Mouse (Mus musculus) naive thymus-derived CD4-positive, alpha-beta T cell, adult 2 months (primary cell): Measurements from ENCODE around the gene Gramd4.

Source experiments
- DNase-seq: peaks from one replicate; pipeline ENCODE4 v3.0.0-alpha.2; 2011; ENCODE audit warnings: low read depth

Gramd4 gene

DNA sequence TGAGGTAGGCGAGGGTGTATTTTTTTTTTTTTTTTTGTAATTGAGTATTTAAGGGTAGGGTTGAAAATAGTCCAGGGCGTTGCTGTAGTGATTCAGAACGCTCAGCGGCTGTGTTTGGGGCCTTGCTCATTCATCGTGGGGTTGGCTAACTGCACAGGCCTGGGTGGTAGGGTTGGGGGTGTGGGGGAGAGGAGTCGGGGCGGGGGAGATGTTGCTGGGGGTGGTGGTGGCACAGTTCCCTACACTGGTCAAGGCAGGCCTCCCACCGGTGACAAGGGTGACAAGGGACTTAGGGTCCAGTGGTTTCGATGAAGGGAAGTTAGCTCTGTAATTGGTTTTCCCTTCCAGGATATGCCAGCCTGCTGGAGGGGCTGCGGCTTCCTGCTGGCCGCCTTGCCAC is 12.9 kb downstream of the Gramd4 start:
- DNase-seq = no peak

DNA sequence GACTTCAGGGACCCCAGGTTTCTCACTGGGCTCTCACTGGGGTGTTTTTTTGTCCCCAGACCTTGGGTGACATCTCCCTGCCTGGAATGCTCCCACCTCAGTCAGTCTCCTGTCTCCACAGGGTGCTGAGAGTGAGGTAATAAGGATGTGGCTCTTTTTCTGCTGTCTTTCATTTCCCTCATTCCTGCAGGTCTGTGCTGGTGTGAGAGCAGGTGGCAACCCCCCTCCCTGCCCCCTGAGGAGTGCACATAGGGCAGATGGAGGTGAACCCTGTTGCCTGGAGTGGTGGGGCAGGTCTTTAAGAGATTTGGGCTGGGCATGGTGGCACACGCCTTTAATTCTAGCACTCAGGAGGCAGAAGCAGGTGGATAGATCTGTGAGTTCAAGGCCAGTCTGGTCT is 13.7 kb downstream of the Gramd4 start:
- no peak for DNase-seq

DNA sequence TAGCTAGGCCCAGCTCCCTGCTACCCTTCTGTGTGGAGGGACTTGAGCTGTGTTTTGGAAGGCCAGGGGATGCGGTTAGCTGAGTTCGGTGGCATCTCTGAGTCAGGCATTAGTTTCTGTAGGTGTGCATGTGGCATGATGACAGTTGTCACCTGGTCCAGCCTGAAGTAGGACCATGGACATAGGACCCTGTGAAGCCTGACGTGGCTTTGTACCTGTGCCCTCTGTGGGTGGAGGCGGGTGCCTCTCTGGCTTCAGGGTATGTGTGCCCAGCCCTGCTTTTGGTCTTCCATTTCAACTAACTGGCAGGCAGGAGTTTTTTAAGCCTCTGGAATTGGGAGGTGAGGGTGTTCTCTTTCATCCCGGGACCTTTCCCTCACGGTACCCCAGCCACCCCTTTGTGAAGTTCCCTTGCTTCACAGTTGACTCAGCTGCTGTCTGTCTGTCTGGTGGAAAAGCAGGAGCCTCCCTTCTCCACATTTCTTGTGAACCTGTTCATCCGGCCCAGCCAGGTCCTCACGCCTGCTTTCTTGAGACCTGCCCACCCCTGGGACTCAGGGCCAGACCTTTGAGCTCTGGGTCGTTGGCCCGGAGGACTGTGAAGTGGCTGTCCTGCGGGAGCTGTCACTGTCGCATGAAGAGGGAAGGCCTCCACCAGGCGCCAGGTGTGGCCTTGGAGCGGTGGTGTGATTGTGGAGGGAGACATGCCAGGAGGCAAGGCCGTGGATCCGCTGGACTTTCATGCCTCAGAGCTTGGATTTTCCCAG is 16.9 kb downstream of the Gramd4 start:
- no peak for DNase-seq

DNA sequence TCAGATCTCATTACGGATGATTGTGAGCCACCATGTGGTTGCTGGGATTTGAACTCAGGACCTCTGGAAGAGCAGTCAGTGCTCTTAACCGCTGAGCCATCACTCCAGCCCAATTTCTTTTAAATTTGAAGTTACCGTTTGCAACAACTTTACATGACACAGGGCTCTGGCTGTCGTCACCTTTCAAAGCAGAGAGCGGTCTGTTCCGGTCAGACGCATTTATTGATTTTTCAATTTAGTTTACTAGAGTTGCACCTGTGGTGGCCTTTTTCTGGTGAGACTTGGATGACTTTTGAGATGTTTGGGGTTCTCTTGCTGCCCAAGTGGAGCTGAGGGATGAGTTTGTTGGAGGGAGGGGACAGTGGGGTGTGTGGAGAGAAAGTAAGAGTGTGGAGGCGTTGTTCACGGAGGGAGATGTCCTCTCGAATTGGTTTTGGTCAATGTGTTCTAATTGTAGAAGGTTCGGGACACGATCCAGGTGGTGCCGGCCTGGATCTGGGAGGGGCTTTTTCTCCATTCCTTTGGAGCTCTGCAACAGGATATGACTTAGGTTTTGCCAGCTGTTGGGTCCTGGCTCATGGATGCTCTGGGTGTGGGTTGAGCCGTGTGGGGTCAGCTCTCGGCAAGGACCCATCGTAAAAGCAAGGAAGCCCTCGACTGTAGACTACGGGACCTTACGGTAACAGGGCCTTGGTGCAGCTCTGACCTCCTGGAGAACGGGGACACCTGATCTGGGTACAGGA is 18.0 kb downstream of the Gramd4 start:
- no peak for DNase-seq

DNA sequence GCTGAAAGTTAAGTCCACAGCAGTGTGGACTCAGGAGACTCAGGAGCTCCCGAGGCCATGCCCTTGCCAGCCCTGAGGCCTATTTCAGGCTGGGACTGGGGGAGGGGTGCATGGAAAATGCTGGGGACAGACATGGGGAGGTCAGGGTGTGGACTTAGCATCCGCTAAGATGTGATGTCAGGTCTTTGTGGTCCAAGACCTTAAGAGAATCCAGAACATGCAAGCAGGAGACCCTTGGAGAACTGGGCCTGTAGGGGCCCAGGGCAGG is 18.5 kb downstream of the Gramd4 start:
- DNase-seq = no peak

DNA sequence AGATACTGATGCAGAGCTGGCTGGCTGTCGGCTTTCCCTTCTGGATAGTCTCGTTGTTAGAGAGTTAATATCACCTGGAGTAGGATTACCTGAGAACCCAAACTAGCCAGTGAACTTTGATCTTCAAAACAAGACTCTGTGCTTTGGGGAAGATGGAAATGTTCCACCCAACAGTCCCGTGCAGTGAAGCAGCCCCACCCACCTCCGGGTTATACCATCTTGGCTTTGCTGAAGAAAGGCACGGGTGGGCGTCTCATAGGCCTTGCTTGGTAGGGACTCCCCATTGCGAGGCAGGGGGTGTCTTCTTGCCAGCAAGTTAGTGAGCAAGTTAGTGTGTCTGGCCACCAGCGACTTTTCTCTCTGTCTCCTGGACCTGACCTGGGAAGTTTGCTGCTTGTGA is 18.9 kb downstream of the Gramd4 start:
- DNase-seq = peak; percentile 33

DNA sequence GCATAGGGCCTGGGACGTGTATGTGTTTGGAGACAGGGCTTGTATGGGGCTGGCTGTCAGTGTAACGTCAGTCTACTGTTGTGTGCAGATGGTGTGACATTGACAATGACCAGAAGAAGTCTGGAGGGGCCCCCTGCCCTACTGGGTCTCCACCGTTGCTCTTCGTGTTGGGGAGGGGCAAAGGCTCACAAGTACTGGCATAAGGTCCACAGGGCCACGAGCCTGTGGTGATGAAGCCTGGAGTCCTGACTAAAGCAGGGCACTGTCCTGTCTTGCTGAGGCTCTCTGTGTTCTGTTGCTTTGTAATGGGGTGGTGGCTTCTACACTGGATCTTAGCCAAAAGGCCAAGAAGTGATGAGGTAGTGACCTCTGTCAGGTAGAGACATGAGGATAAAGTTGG is 20.4 kb downstream of the Gramd4 start:
- DNase-seq = no peak

DNA sequence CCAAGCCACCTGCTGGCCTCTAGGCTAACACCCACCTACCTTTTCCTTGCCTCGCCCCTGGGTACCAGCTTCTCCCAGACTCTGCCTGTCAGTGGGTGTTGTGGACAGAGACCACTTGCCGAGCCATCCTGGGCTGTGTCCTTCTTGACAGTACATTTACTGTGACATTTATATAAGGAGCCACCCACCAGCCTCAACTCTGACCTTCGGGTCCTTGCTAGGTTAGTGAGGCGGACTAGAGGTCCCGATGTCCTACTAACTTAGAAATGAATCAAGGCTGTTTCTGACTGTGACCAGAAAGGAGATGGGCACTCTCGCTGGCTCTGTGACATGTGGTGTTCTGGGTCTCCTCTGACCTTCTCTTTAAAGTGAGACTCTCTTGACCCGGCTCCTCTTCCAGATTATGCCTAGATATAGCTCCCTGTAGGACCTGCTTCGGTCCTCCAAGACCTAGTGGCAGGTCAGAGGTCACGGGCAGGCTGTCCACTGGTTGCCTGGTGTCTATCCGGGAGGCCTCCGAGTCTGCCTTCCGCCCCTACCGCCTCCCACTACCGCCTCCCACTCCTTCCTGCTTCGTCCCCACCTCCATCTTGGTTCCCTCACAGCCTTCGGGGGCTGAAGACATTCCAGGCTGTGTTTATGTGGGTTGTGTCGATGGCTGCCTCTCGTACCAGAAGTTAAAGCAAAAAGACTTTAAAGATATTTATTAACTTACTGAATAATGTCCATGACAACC is 21.2 kb downstream of the Gramd4 start:
- no peak for DNase-seq

DNA sequence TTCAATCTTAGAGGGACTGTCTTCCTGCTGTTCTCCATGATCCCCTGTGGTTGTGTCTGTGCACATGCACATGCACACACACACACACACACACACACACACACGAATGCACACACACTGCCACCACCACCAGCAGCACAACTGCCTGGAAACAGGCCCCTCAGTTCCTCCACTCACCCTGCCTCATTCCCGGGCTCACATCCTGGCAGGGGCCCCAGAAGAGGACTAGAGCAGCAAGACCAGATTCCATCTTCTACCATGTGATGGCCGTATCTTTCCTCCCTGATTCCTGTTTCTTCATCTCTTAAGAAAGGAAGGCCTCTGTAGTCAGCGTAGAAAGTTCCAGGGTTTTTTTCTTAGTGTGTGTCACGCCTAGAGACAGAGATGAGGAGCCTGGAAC is 22.0 kb downstream of the Gramd4 start:
- no peak for DNase-seq

DNA sequence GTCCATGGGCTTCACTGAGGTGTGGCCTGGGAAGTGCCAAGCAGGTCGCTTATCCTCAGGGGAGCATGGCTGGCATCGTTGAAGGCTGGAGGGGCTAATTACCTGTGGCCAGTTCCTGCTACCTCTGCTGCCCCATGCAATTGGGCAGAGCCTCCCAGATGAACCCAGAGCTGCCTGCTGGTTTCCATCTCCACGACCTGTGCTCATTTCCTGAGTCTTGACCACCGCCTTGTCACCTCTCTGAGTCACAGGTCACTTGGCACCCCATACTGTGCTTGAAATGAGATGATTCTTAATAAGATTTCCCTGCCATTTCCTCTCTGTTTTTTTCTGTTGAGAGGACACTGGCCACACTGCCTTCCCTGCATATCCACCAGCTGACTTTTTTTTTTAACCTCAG is 22.4 kb downstream of the Gramd4 start:
- DNase-seq = no peak

DNA sequence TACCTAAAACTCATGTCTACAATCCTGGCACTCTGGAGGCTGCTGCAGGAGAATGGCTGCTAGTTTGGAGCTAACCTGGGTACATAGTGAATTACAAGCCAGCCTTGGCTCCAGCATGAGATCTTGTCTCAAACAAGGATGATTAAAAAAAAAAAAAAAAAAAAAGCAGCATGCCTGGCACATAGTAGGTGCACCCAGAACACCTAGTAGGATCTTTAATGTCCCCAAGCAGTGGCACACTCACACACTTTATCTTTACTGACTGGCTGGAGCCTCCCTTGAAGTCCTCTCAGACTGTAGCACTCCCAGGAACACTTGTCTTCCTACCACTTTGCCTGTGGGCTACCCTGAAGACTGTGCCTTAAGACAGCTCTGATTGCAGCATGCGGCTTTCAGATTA is 22.9 kb downstream of the Gramd4 start:
- no peak for DNase-seq

DNA sequence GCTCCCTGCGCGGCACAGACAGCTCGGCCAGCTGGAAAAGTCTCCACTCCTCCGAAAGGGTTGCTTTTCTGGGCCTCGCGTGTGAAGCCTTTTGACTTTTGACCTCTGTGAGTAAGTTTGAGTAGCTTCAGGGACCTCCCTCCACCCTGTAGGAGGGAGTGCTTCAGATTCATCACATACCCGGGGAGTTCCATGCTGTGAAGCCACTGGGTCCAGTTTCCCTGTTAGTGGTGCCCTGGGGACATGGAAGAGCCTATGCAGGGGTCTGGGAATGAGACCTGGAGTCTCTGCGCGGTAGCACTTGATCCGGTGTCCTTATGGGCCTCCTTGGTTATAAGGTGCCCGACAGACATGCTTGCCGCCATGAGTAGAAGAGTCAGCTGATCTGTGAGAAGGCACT is 24.2 kb downstream of the Gramd4 start:
- no peak for DNase-seq

DNA sequence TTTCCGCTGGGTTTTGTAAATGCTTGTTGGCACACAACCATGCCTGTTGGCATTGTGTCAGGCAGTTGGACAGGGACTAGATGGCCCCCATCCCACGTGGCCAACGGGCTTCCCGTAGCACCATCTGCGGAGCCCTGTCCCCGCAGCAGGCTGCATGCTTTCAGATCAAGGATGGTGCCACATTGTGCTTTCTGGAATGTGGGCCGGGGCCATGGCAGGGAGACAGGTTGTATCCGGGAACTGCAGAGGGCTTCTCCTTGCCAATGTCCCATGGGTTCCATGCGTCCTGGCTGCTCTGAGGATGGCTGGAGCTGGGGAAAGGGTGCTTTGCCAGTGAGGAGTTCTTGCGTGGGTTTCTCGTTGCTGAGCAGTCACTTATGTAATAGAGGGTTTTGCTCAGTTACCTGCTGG is 25.1 kb downstream of the Gramd4 start:
- DNase-seq = no peak

DNA sequence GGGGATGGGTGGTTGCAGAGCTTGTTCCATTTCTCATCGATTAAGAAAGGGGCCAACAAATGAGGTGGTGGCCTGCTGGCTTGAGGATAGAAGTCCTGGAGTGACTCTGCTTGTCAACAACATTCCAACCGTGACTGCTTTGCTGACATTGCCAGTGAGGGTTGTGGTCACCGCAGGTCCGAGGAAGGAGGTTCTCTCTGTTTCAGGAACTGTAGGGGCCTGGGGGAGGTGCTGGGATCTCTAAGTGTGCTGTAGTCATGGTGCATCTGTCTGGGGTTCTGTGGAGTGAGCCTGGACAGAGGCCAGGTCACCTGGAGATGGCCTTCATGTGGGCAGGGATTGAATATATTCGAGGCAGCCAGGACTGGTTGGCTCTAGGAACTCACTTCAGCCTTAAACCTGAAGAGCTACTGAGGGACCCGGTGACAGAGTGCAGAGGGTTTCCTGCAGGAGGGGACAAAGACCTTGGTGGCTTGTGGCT is 25.8 kb downstream of the Gramd4 start:
- DNase-seq = no peak

DNA sequence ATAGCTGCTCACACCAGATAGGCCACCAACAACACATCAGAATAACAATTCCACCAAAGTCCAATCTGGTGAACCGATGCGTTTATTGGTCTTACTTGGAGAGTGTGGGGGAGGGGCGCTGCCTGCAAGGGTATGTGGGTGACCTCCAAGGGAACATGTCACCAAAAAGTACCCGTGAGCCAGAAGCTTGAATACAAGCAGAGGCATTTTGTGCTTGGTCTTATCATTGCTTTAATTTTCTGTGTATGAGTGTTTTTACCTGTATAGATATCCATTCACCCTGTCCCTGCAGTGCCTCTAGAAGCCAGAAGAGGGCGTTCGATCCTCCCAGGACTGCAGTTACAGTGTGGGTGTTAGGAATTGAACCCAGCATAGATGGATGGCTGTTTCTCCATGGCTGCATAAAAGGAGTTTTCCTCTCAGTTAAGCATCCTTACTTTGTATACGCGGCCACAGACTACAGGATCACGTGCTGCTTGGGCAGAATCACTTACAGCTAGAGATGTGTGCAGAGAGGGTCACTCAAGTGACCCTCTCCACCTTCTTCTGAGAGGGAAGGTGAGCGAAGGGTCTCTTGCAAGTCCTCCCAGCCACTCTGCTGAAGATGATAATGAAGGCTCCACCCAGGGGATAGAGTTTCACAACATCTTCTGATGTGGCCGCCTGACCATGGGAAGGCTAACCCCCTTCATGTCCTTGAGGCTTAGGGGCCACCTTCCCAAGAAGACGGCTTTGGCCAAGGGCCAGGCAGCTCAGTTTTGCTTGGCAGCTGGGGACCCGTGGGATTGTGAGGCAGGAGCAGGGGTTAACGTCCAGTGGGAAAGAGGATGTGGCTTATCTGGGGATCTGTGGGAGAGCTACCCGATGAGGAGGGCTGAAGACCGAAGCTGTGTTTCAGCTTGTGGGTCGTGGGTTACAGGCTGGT is 28.1 kb downstream of the Gramd4 start:
- peak; percentile 67 for DNase-seq

DNA sequence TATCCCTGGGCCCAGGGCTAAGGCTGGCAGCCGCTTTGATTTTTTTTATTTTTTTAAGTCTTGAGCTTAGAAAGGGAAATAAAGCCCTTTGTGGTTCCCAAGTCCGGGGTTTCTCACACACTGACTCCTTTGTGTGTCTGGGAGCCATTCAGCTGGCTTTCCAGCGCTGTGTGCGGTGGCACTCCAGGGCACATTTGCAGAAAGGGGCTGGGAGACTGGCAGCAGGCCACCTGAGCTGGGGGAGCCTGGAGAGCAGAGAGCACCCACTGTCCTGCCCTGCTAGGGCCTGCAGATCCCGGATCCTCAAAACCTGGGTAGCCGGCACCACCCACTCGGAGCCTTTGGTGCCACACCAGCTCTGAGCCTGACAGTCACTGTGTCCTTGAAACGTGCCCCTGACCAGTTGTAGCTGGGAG is 28.8 kb downstream of the Gramd4 start:
- DNase-seq = no peak

DNA sequence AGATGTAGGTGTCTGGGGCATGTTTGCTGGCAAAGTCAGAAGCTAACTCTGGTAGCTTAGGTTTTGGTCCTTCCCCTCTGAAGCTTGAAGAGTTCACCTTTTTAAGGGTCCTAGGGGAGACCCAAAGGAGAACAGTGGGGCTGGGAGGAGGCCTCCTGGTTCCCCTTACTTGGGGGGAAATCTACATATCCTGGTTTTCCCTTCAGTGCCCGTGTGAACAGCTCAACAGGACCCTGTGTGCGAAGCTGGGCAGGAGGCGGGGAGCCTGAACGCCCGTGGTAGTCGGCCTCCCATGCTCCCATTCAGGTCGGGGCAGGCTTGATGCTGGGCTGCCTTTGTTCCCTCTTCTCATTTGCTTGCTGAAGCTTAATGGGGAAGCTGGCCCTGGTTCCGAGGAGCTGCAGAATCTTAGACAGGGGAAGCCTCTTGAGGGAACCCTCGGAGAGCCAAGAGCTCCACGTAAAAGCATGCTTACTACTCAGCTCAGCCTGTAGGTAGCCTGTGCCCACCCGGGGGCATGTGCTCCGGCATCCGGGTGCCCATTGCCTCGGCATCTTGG is 30.2 kb downstream of the Gramd4 start:
- no peak for DNase-seq

DNA sequence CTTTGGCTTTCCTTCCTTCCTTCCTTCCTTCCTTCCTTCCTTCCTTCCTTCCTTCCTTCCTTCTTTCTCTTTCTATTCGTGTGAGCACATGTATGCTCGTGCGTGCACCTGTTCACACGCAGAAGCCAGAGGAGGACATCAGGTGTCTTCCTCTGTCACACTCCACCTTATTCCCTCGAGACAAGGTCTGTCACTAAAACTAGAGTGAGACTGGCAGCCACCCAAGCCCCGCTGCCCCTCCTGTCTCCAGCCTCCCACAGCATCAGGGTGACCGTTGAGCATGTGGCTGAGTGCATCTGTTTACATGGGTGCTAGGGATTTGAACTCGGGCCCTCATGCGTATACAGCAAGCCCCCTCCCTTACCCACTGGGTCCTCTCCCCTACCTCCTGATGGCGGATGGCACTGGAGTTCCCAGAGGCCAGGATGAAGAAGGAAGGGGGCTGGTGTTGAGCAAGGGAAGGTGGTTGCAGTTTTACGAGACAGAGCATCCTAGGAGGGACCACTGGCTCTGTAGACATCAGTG is 30.8 kb downstream of the Gramd4 start:
- DNase-seq = no peak

DNA sequence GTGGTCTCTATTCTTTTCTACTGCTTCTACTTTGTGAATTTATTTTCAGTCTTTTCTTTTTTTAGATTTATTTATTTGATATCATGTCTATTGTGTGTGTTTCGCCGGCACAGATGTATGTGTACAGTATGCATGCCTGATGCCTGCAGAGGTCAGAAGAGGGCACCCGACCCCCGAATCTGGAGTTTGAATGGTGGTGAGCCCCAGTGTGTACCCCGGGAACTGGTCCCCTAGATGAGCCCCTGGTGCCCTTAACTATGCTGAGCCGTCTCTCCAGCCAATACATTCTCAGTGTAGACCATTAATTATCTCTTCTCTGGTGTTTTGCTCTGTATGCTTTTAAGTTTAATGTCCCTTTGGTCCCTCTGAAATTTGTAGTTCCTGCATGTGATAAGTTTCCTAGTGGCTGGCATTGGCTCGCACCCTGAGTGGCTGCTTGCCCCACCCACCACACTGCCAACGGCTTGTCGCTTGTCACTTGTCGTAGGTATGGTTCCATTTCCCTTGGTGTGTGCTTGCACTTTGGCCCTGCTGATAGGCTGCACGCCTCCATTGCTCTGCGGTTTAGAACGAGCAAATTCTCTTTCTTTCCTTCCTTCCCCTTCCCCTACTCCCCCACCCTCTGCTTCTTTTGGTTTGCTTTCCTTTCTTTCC is 31.7 kb downstream of the Gramd4 start:
- no peak for DNase-seq

DNA sequence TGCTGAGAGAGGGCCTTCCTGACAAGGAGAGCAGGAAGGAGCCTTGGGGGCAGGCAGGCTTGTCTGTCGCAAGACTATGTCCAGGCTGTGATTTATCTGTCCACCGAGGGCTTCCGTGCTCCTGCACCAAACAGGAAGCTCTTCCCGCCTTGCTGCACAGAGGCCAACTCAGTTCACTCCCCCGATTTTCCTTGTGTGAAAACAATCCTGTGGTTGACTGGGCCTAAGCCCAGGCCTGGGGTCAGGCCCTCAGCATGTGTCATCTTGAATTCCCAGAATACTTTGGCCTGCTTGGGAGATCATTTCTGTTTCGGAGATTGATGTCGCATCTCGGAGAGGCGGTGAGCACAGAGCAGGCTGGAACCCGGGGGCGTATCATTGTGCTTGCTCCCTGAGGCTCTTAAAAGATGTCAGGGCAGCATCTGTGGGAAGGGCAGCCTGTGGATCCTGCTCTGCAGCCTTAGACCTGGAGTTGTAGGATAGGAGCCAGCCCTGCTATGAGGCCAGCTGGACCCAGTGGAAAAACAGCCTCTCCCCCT is 32.6 kb downstream of the Gramd4 start:
- DNase-seq = no peak

DNA sequence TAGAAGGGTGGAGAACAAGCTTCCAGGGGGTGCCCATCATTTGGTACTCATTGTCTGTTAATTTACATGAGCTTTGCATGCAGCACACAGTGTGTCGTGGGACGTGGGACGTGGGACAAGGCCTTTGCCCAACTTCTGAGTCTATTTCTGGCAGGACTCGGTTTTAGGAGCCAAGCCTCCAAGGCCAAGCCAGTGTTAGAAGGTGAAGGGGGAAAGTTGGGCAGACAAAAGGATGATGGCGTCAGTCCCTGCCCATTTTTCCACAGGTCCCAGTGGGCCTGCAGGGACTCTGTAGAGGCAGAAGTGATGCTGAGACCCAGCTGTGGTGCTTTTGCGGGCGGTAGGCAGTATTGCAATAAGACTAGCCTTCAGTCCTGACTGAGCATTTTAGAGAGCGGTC is 33.1 kb downstream of the Gramd4 start:
- DNase-seq = no peak
